Mouse (Mus musculus) kidney, postnatal 36 days (tissue): ENCODE measurements around the gene Wfikkn1.

Experiments
- DNase-seq, 2 experiments: peaks; one replicate each; pipeline ENCODE4 v3.0.0; 2021 to 2022; ENCODE audit warnings: mixed read lengths in 2 of 2

Gene Wfikkn1

DNA sequence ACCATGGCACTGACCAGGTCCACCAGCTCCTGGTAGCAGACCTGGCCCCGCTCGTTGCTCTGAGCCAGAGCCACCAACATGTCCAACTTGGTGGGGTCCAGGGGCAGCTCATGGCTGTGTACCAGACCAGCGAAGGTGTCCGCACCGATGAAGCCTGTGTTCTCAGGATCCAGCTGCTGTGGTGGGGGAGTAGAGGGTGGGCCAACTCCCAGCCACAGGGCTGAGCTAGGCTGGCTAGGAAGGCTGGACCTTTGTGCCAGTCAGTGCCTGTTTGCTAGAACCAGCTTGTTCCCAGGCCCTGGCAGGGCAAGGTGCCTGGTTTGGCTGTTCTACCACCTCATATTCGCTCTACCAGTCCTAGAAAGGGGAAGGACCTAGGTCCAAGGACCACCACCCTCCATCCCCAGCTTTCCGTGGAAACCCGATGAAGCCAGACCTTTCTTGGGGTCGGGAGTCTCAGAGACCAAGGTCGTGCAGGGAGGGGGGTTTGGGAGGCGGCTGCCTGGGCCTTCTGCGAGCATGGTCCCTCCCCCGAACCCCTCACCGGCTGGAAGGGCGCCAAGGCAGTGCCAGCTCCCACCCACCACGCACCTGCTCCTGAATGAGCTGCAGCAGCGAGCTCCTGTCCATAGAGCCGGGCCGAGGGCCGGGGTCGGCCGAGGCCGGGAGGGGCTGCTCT, 44.1 kb downstream of the Wfikkn1 start:
- DNase-seq: peak; percentile 53 to 59

DNA sequence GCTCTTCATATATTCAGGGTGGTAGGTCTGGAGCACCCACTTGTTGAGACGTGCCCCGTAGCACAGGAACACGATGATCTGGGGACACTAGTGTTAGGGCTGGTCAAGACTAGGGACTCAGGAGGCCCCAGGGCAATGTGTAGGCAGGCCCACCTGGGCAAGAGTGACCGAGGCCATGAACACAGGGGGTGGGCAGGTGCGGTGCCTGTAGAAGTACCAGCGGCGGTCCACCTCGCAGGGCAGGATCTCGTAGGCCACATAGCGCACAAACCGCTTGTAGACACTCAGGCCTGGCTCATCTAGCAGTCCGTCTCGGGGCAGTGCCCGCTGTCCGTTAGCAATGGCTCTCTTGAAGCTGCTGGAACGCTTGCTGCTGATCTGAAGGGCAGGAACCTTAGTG, 44.8 kb downstream of the Wfikkn1 start:
- DNase-seq: peak in 1 of 2 experiments; percentile 32

DNA sequence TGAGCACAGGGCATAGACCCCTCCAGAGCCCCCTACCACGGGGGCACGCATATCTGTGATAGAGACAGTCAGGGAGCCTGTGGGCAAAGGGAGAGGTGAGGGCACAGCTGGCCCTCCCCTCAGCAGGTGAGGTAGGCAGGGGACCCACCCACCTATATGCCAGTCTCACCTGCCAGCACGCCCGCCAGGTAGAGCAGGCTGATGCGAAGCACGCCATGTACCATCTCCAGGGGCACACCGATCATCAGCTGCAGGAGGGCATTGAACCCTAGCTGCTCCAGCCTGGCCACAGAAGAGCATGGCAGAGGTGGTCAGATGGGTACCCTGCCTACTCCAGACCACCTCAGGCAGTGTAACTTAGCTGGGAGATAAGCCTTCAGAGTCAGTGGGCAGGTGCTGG, 45.4 kb downstream of the Wfikkn1 start:
- peak in 1 of 2 experiments; percentile 26 for DNase-seq

DNA sequence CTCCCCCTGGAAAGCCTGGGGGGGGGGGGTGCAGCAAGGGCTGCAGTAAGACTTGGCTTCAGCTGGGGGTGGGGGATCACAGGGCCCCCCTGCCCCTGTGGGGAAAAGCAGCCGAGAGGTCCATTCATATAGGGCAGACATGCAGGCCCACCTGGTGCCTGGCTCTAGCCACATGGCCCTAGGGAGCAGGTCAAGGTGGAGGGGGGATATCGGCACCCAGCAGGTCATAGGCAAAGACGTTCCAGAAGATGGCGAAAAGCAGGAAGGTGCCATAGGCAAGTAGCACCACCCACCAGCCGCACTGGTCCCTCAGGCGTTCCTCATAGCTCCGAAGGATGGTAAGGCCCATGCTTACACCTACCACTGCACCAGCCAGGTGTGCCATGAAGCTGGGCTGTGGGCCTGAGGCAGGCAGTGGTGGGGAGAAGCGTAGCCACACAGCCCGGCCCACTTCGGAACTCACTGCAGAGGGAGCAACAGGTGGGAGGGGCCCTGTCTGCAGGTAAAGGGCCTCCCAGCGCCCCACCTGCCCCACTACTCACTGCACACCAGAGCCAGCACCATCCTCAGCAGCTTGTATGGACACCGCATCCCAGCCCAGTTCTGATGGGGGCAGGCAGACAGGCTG, 45.9 kb downstream of the Wfikkn1 start:
- DNase-seq: peak in 1 of 2 experiments; percentile 26

DNA sequence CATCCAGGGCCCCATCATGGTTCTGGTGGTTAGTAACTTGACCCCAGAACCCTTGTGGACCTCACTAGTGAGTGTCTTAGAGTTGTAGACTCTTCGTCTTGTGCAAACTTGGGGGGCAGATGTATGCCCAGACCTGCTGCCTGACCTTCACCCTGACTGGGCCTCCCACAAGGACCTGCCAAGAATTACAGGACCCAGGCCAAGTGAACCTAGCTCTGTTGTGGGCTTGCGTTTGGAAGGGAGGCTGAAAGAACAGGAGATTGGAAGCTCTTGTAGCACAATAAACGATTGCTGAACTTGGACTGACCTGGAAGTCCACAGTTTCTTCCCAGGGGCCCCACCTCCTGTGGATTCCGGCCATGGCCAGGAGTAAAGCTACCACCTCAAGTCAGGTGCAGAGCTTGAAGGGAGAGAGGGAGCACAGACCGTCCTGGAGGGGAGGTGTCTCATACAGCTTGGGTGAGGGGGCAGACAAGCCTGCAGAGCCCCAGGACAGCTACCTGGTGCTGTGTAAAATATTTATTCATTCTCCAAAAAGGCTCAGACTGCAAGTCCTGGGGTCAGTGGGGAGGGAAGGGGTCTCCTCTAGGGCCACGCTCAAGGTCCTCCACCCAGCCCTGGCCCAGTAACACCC, 46.6 kb downstream of the Wfikkn1 start:
- peak; percentile 78 to 83 for DNase-seq

DNA sequence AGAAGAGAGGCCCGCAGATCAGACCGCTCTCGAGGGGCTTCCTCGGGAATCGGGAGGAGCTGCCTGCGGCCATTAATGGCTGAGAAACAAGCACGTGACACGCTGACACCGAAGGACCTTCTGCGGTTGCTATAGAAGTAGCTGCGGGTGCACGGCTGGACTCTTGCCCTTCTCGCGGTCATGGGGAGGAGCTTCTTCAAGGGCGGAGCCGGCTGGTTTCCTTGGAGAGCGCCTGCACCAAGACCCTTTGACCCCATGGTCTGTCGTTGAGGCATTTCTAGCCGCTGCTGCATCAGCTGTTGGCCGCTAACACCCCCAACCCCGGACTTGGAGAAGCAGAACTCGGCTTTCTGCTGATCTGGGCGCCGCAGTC, 47.4 kb downstream of the Wfikkn1 start, which contains the start of gene Stub1:
Gene Stub1, minus strand, starts transcription at position 114 of the 373 bp plus-strand sequence.
- DNase-seq: peak; percentile 96 to 97

DNA sequence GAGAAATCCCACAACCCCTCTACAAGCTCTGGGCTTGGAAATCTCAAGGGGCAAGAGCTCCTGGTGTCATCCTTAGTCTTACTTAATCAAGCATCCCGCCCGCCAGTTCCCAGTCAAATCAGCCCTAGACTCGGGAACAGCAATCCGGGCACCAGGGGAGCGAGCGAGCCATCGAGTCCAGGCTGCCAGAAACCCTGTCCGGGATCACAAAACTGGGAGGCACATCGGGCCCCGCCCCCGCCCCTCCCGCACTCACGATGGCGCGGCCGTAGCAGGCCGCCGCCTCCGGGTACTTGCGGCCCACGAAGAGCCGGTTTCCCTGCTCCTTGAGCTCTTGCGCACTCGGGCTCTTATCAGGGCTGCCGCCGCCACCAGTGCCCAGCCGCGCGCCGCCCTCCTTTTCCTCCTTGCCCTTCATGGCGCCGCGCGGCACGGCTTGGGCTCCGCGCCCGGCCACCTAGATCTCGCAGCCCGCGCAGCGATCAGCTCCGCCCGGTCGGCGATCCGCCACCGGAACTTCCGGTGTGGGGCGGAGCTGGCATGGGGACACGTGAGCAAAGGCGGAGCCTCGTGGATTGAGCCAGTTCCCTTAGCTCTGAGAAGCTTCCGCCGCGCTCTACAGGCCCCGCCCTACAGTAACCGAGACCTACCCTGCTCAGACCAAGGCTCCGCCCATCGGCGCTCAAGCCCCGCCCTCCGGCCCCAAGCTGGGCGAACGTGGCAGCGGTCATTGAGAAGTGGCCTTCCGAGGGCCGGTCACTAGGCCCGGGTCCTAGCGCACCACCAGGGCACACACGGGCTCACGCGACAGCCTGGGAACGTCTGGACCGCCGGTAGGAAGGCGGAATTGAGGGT, 48.0 kb downstream of the Wfikkn1 start:
- peak; percentile 100 for DNase-seq

DNA sequence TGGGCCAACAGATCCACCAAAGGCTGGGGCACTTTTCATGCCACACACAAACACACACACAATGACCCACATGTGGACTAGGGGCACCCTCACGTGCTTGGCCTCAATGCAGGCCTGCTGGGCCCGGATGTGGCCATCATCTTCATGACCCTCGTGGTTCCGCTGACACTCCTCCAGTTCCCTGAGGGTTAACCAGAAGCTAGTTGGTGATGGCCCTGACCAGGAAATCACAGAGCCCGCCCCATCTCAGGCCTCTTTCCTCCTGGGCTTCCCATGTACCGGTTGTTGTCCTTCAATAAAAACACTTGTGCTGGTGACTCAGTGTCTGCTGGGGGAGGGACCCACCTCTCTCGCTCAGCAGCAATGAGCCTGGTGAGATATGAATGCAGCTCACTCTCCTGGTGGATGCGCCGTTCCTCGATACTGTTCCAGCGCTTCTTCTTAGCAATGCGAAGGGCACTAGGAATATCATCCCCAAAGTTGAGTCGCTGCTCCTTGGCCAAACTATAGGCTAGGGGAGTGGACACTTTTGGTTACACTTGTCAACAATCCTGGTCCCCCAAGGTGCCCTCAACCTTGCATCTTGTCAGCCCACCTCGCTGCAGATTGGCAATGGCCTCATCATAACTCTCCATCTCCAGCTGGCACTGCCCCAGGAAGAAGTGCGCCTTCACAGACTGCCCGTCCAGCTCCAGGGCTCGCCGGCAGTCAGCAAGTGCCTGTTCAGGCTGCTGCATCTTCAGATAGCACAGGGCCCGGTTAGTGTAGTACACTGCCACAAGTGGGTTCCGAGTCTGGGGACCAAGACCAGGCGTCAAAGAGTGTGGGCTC, 49.0 kb downstream of the Wfikkn1 start:
- DNase-seq: peak in 1 of 2 experiments; percentile 63

DNA sequence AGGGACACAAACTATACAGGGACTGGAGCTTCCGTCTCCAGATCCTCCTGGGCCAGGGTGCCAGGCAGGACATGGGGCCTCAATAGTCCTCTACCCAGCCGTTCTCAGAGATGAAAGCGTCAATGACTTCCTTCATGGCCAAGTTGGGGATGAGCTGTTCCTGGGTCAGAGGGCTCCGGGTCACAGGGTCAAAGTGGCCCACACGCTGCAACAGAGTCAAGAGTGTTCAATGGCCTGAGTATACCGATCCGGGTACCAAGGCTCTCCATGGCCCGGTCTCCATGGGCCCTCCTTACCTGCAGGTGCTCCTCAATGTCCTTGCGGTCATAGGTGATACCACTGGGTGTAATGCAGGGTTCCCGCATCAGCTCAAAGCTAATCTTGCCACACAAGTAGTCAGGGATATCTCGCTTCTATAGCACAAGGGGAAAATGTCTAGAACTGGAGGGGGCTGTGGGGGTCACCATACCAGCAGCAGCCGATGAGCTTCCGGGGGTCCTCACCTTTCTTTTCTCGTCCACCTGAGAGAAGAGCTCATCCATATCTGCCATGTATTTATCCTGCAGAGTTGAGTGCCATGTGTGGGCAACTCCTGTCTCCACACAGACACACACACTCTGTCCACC, 49.7 kb downstream of the Wfikkn1 start:
- no peak for DNase-seq

DNA sequence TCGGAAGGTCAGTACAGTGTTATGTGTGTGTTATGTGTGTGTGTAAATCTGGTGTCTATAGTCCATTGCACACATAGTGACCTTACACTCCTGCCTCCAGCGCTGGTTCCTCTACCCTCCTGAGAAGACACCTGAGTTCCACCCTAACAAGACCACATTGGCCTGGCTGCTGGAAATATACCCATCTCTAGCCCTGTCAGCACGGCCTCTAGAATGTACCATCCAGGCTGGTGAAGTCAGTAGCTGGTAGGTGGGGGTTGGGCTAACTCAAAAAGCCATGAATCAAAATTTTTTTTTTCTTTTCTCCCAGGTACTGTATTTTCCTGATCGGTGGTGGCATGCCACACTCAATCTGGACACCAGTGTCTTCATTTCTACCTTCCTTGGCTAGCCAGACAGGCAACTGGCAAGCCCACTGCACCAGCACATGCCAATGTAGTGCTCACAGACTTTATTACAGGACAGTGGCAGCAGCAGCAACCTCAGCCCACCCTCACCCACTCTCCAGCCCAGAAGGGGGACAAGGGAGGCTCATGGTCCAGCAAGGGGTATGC, 50.4 kb downstream of the Wfikkn1 start:
- no peak for DNase-seq

DNA sequence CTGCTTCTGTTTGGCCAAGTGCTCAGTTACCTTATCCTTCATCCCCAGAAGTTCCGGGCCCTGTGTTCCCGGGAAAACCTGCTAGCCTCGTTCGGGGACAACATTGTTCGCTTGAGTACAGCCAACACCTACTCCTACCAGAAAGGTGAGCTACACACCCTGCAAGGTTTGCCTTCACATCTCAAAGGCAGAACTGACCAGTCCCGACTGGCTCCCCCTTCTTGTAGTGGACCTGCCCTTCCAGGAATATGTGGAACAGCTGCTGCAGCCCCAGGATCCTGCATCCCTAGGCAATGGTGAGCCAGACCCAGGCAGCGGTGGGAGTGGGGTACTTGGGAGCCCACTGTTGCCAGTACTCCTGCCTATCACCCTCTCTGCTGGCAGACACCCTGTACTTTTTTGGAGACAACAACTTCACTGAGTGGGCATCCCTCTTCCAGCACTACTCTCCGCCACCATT, 51.1 kb downstream of the Wfikkn1 start:
- no peak for DNase-seq

DNA sequence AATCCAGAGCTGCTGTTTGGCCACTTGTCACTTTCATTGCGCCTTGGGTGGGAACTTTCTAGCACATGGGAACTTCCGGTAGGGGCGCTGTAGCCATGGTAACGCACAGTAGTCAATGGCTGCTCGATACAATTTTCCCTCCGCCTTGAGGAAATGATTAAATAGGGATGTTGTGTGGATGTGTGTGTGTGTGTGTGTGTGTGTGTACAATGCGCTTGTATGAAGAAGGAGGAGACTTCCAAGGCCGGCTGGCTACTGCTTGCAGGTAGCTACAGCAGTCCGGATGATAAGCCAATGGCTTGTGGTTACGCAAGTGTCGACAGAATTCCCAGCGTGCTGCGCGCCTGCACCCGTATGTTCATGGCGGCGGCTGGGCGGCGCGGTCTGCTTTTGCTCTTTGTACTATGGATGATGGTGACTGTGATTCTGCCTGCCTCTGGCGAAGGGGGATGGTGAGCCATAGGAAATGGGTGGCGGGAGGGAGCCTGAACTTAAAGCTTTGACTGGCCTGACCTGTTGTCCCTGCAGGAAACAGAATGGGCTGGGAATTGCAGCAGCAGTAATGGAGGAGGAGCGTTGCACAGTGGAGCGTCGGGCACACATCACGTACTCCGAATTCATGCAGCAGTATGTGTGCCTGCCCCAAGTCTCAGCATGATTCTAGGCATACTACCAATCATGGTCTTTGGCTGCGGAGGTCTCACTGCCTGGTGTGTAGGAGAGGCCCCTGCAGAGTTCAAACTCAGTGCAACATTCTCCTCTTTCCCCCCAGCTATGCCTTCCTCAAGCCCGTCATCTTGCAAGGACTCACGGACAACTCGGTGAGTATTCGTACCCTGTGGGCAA, 51.7 kb downstream of the Wfikkn1 start, which contains the start of gene Jmjd8:
Gene Jmjd8, plus strand, starts transcription at position 156 of the 846 bp plus-strand sequence.
- DNase-seq: peak; percentile 85 to 89

DNA sequence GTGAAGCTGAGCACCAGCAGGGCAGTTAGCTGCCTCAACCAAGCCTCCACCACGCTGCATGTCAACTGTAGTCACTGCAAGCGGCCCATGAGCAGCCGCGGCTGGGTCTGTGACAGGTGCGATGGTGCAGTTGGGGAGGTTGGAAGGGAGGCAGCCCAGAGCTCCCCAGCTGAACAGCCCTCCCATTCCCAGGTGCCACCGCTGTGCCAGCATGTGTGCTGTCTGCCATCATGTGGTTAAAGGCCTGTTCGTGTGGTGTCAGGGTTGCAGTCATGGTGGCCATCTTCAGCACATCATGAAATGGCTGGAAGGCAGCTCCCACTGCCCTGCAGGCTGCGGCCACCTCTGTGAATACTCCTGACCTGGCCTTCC, 52.4 kb downstream of the Wfikkn1 start:
- no peak for DNase-seq
